Mouse (Mus musculus) lung, postnatal 0 days (tissue): ENCODE measurements around the gene 1700056E22Rik.

Experiments used
- CTCF ChIP-seq: IDR thresholded peaks from 2 replicates; pipeline ENCODE4 v1.5.1; 2016; ENCODE audit warnings: antibody characterized with exemption, mild to moderate bottlenecking
- EP300 ChIP-seq: IDR thresholded peaks from 2 replicates; pipeline ENCODE4 v1.6.1; 2016; ENCODE audit warnings: antibody characterized with exemption, mild to moderate bottlenecking, control low read depth

DNA sequence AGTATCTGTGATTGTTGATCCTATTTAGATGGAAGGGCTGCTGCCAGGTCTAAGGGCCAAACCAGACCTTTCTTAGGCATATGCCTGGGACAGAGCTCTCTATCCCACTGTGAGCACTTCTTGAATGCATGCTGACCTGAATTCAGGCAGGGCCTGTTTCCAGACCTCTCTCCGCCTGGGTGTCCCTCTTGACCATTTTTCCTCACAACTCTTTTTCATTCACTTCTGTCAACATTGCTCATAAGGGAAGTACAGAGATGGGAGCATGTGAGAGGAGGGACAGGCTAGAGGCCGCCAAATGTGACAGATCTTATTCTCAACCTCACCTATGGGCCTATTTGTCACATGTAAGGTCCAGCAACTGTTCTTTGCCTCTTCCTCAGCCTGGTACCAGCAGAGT, 20.1 kb upstream of the 1700056E22Rik start:
- TF ChIP-seq CTCF = no peak
- TF ChIP-seq EP300 = no peak
